Mouse (Mus musculus): ENCODE measurements around the gene Dnah11.

Dnah11 gene

GRCm38 (mm10) chr12:117853316-117853715, 345.5 kb downstream of the Dnah11 start:
- DNase-seq, result peak; percentile 14

- no peak for DNase-seq
Observed at GRCm38 (mm10) chr12:117850472-117850871, 348.4 kb downstream of the Dnah11 start.

- DNase-seq, result no peak
Observed at GRCm38 (mm10) chr12:117848621-117849020, 350.2 kb downstream of the Dnah11 start.

- no peak for DNase-seq
Observed at GRCm38 (mm10) chr12:117844917-117845316, 353.9 kb downstream of the Dnah11 start.

GRCm38 (mm10) chr12:117844075-117844408, 354.8 kb downstream of the Dnah11 start:
- DNase-seq, result no peak

- peak; percentile 18 for DNase-seq
Observed at GRCm38 (mm10) chr12:117843302-117844074, 355.4 kb downstream of the Dnah11 start.

GRCm38 (mm10) chr12:117842676-117843075, 356.2 kb downstream of the Dnah11 start:
- DNase-seq, result no peak

GRCm38 (mm10) chr12:117840705-117841104, 358.1 kb downstream of the Dnah11 start:
- DNase-seq, result no peak

- DNase-seq, result no peak
Observed at GRCm38 (mm10) chr12:117837376-117837775, 361.5 kb downstream of the Dnah11 start.

- no peak for DNase-seq
Observed at GRCm38 (mm10) chr12:117835371-117835770, 363.5 kb downstream of the Dnah11 start.

- no peak for DNase-seq
Observed at GRCm38 (mm10) chr12:117834652-117835051, 364.2 kb downstream of the Dnah11 start.

GRCm38 (mm10) chr12:117832190-117832589, 366.7 kb downstream of the Dnah11 start:
- no peak for DNase-seq

- DNase-seq, result no peak
Observed at GRCm38 (mm10) chr12:117831351-117831961, 367.4 kb downstream of the Dnah11 start.

GRCm38 (mm10) chr12:117828350-117828749, 370.5 kb downstream of the Dnah11 start:
- no peak for DNase-seq

All from cerebellum, adult 11 months (tissue).